Mouse (Mus musculus): ENCODE data around the gene Elf2.
"Not testable (repeated sequence)": the region's sequence is repeated elsewhere in the genome, so short reads cannot be mapped to it uniquely, and the experiment has no call there.

The Elf2 gene

DNA sequence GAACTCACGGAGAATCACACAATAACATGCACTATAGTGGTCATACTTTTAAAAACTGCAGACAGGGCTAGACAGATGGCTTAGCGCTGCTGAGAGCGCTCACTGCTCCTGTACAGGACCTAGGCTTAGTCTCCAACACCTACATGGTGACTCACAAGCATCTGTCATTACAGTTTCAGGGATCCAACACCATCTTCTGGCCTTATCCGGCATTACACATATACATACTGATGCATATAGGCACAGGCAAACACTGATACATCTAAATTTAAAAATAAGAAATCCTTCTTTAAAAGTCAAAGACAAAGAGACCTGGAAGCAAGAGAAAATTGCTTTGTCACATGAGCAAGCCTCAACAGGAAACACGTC lies 13.1 kb downstream of the Elf2 start:
- DNase-seq = no peak

DNA sequence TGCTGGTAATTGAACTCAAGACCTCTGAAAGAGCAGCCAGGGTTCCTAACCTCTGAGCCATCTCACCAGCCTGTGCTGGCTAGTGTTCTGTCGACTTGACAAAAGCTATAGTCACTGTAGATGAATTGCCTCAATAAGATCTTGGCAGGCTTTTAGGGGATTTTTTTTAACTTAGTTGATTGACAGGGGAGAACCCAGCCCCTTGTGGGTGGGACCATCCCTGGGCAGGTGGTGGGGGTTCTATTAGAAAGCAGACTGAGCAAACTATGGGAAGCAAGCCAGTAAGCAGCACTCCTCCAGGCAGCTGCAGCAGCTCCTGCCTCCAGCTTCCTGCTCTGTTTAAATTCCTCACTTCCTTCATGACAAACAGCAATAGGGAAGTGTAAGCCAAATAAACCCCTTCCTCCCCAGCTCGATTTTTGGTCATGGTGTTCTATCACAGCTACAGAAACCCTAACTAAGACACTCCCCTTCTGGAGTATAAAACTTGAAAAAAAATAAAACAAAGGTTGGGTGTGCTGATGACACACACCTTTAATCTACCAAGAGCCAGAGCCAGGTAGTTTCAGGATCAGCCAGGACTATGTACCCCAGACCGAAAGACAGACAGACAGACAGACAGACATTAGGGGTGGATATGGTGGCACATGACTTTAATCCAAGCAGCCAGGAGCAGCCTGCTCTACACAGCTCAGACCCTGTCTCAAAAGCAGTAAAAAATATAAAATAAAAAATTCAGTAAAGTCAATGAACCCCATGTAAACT lies 13.6 kb downstream of the Elf2 start:
- no peak for DNase-seq

DNA sequence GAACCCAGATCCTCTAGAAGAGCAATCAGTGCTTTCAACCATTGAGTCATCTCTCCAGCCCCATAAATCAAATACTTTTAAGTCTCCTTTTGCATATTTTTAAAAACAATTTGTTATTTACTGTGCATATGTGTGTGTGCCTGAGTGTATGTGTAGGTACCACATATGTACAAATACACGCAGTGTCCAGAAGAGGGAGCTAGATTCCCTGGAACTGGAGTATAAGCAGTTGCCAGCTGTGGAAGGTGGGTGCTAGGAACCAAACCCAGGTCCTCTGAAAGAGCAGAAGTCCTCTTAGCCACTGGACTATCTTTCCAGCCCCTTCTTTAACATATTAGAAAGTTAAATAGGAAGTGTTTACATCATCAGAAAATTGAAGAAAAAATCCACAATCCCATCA lies 15.0 kb downstream of the Elf2 start:
- DNase-seq = no peak

DNA sequence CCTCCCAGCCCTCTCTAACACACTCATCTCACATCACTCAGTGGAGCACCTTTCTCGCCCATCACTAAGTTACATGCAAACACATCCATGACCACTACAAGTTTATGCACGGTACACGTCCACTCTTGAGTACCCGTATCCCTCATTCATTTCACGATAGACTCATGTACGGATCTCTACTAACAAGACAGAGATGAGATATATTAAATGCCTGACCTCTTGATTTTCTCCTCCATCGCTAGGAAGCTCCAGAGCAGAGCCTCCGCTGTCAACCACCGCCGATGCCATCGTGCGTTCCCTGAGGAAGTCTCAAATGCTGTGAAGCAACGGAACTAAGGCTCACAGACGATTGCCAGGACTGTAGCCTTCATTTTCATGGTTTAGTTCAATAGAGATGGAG lies 17.5 kb downstream of the Elf2 start:
- DNase-seq = no peak

DNA sequence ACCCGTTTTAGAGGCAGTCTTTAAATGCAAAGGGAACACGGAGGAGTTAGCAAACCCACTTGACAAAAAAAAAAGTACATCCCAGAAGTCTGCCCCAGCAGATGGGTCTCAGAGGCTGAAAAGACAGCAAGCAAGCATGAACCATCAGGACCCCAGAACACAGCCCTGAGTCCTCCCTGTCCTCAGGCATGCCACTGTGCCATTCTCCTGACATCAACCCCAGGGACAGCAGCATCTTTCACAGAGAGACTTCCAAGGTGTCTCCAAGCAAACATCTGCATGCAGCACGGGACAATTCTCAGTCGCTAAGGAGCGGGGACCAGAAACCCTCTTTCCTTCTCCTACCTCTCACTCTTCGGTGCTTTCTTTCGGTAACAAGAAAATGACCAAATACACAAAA lies 18.1 kb downstream of the Elf2 start:
- no peak for DNase-seq

DNA sequence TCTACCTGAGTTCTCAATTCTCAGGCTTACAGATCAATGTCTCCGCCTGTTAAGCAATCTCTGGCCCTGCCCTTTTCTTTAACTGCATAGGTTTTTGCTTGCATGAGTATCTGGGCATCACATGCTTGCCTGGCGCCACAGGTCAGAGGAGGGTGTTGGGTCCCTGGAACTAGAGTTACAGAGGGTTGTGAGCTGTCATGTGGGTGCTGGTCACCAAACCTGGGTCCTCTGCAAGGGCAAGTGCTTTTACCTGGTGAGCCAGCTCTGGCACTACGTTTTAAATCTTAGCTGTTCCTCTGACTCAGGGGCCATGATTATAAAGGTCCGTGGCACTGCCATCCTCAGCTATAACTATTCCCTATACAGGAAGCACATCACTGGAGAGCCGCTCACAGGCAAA lies 19.3 kb downstream of the Elf2 start:
- no peak for DNase-seq

DNA sequence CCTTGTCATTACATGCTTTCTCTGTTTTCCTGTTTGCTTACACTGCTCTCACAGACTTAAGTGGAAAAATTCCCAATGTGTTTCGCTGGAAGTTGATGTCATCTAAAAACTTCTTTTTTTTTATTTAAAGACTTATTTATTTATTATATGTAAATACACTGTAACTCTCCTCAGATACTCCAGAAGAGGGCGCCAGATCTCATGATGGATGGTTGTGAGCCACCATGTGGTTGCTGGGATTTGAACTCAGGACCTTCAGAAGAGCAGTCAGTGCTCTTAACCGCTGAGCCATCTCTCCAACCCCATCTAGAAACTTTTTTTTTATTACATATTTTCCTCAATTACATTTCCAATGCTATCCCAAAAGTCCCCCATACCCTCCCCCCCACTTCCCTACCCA lies 22.4 kb downstream of the Elf2 start:
- DNase-seq = not testable (repeated sequence)

DNA sequence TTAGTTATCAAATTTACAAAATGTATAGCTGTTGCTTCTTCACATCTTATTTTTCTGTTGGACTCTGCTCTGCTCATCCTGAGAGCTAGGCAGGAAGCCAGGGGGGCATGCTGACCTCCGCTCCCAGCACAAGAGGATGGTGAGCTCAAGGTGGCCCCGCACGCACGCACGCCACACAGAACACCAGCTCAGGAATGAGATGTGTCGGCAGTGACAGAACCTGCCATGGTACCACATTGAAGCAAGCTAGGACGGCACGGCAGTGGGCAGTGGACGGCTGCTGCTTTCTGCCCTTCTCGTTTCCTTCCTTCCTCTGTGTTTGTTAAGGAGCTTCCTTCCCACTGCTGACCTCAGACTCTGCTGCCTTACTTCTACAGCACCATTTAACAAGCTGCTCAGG lies 23.6 kb downstream of the Elf2 start:
- no peak for DNase-seq

DNA sequence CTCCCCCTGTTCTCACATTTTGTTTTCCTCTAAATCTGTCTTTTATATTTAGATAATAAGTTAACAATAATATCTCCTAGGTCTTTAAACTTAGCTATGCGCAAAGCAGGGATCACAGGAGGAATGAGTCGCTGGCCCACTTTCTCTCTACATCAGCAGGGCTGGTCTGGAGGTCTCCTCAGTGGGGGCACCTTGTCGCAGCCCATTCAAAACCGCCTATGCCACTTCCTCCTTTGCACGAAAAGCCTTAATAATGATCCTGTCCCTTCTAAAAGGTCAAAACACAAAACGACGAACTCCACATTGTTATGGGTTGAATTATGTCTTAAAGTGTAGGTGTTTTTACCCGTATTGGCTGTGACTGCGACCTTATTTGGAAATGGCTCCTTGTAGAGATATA lies 28.8 kb downstream of the Elf2 start:
- DNase-seq = no peak

DNA sequence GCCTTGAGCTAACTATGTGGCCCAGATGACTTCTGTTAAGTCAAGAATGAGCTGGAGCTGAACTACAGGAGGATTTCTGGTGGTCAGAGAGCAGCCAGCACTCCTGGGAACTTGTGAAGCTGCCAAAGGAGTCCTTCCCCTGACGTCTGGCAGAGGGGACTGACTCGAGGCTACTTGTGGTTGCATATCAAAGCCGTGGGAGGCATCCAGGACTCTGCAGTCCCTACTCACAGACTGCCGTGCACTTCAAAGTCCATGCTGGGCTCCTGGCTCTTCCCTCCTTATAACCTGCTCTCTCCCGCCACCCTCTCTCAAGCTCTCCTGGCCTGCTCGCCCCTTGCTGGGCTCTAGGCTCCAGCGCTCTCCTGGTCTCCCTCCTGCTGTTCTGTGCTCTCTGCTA lies 30.4 kb downstream of the Elf2 start:
- no peak for DNase-seq

DNA sequence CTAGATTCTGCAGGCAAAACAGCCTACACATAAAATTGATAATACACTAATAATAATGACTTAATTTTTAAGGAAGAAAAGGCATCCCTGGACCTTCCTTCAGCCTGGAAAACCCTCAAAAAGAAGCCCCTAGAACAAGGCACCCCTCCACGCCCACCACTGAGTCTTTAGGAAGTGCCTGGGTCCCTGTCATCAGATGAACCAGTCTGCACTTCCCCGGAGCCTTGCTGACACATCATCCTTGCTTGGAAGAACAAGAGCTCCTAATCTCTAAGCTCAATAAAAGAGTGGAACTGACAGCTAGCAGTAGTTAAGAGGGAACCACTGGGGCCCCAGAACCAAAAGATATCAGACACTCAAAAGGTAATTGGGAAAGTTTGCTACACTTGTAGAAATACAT lies 33.8 kb downstream of the Elf2 start:
- DNase-seq = no peak

DNA sequence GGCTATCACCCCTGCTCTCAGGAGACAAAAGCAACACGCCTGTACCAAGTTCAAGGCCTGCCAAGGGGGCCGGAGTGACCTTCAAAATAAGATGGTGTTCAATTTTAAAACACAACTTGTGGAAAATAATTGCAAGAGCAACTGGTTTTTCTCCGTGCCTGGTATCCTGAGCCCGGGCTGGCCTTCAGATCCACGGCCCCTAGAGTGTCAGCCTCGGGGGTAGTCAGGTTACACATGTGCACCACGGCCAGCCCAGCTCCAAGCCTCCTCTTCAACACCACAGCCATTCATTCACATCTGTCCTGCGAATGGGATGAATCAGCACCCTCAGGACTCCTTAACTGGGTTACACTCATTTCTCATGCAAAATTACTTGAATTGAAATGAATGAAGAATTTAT lies 34.5 kb downstream of the Elf2 start:
- DNase-seq = no peak

DNA sequence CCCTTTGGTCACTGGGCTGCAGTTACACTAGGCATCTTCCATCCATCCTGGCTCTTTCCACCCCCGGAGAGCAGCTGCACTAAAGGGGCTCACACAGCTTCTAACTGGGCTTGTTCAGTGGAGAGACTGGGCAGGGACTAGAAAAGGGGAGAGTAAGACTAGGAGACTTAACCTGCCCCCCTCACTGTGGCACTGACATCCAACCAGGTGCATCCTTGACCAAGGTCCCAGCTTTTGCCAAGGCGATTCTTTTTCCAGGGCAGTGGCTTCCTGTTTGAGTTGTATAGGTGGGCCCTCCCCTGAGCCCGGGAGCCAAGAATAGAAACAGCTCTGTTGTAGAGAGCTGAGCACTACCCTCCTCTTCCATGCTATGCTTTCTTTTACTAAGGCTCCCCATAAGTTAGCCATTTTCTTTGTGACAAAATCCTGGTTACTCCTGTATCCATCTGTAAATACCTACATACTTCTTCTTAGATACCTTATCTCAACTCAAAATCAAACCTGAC lies 37.4 kb downstream of the Elf2 start:
- DNase-seq = no peak

DNA sequence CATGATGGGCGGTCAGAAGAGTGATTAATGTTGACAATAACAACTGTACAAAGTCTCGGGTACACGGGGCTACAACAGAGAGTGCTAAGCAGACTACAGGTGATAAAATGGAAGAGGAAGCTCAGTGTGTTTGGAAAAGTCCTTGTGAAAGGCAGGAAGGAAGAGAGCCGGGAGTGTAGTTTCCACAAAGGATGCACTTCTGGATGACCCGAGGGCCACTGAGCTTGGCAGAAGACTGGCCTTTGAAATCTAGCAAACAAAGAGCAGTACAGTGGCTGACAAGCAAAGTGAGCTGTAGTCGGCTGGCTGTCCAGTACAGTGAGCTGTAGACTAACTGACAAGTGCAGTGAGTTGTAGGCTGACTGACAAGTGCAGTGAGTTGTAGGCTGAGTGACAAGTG lies 38.9 kb downstream of the Elf2 start:
- no peak for DNase-seq

DNA sequence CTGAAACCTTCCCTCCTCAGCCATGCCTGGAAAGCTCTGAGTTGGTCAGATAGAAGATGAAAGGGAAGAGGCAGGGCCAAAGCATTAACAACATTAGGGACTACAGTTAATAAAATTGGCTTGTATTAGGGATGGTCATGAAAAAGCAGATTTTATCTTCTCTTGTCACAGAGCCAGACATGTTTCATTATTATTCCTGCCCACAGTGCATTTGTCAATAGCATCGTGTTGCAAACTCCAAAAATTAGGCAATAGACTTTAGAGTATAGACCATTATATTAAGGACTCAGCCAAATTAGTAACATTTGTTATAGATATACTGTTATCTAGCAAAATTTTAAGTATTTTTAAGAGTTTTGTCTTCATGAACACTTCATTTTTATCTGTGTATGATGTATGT lies 43.7 kb downstream of the Elf2 start:
- DNase-seq = no peak

DNA sequence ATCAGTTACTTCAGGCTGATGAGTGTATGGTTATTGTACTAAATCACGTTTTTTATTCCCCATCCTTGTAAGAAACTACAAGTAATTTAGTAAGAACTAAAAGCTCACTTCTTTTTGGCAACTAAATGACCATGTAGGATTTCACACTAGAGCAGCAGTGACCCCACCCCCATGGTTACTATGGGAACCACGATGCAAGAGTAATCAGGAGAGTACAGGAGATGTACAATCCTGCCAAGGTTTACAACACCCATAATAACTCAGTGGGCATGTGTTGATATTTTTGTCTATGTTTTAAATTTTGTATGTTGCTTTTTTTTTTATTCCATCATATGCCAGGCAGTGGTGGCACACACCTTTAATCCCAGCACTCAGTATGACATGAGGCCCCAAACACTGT lies 45.2 kb downstream of the Elf2 start:
- no peak for DNase-seq

DNA sequence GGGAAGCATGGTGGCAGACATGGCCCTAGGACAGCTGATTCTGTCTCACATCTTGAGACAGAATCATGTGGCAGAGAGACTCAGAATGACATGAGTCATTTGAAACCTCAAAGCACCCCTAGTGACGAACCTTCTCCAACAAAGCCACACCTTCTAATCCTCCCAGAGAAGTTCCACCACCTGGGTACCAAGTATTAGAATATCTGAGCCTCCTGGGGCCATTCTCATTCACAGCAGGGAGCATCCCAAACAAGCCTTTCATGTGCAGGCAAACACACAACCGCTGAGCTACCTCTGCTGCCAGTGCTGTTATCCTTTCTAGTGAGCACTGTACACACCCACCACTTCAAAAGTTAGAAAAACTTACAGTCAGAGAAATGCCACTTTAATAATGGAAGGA lies 46.2 kb downstream of the Elf2 start:
- DNase-seq = no peak

DNA sequence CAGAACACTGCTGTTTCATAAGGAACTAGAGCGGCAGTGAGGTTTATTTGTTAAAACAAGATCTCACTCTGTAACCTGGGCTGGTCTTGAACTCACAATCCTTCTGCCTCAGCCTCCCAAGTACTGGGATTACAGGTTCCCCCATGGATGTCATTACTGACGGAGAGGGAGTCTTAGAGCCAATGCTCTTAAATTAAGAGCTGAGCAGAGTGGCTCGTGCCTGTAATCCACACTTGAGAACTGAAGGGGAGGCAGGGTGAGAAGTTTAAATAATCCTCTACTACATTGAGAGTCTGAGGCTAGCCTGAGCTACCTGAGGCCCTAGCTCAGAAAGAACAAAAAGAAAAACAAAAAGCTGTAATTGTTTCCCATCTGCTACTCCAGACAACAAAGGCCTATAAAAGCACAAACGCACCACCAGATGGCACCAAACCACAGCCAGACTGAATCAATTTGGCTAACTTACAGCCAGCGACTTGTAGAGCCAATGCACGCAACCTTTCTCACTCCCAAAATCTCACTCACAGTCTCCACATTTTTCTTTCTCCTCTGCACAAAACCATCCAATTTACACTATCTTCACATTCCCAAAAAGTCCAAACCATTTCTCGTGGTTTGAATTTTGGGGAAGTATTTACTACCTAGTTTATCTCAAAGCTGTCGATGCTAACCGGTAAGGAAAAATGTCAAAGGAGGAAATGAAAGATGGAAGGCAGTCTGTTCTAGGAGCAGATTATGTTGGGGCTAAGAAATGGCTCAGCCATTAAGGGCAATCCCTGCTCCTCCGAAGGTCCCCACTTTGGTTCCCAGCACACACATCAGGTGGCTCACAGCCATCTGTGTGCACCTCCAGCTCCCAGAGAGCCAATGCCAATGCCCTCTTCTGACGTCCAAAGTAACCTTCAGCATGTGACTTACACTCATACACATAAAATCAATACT lies 51.3 kb downstream of the Elf2 start:
- DNase-seq = peak; percentile 78

DNA sequence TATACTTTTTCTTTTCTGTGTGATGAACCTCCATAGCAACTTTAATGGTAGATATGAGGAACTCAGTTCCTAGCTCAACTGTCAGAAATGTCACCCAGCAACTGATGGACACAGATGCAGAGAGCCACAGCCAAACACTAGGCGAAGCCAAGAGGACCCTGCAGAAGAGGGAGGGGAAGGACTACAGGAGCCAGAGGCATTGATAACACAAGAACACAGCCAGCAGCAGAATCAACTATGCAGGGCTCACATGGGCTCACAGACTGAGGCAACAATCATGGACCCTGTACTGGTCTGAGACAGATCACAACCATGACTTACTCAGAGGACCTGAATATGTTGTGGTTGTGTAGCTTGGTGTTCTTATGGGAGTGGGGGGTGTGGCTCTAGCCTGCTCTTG lies 56.1 kb downstream of the Elf2 start:
- no peak for DNase-seq

DNA sequence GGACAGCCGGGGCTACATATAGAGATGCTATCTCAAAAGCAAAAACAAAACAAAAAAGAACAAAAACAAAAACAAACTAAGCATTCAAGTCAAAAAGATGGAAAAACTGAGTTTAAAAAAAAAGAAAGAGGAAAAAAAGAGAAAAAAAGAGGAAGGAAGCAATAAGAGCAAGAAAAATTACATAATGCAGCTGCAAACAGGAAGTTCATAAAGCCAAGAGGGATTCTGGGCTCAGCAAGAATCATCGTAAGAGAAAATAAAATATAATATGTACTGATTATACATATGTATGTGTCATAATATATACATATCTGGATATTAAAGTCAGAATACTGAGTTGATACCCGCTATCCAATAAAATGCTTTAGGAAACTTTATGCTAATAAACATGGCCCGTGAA lies 58.7 kb downstream of the Elf2 start:
- DNase-seq = no peak

DNA sequence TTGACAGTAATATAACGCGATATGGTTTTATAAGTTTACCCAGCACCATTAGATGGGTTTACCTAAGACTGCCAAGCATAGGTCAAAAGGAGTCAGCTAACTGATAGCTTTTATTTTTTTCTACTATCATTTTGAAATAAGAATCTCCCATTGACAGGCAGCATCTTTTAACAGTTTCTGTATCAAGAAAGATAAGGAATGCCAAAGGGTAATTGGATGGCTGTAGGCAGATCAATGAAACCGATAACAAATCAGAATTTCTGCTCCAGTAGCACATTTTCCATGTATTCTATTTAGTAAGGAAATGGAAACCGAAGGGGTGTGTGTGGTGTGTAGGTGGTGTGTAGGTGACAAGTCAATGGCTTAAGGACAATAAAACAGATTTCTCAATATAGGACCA lies 62.0 kb downstream of the Elf2 start:
- DNase-seq = no peak

DNA sequence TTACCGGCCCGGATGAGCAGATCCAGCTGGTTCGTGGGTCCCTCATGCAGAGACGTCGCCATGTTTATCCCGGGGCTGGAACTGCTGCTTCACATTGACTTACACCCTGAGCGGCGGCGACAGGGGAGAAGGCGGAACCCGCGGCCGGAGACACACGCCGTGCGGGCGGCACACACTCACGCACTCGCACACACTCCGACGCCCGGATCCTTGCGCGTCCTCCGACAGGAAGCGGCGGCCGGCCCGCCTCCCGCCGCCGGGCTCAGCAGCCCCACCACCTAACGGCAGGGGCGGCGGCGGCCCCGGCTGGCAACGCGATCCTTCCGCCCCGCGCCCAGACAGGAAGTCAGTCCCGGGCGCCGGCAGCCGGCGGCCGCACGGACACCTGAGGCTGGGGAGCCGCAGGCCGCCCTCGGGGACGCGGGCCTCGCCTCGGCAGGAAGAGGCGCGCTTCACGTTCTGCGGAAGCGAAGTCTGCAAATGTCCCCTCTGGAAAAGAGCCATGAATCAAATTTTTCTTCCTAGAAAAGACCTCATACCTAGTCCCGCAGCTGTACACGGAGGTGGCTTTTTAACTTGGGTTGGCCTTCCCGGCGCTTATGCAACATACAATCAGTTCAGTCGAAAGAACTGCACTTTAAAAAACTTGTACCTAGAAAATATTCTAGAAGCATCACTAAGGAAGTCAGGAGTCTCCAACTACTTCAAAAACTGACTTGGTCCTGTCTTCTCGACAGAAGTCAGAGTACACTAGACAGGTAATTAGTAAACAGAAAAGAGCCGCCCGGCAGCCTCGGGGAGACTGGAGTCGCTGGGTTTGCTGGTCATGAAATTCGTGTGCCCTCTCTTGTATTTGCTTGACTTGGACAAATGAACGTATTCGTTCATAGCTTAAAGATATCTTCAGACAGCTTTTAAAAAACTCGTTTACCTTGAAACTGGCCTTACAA lies 63.0 kb downstream of the Elf2 start:
- DNase-seq = peak; percentile 79

Measured in cerebellum, adult 11 months (tissue).